Mouse (Mus musculus) embryonic facial prominence, embryonic 14.5 days (tissue): ENCODE measurements around the gene Il1b. TPM values are rescaled to one million over a fixed set of nuclear protein-coding genes. Genes with fewer than 3 reads are reported as not detected.

Experiments
- ATAC-seq: fragments of 200-750 bp; cut with Nextera tagmentation; 2 replicates; pipeline ENCODE4 v1.8.0; 2017; ENCODE audit warnings: low read depth, moderate number of reproducible peaks, moderate TSS enrichment
- DNase-seq: peaks from one replicate; pipeline ENCODE4 v3.0.0-alpha.2; 2015; ENCODE audit warnings: low spot score
- H3K27ac ChIP-seq: fragments of 300-500 bp; sonication (generic); replicated peaks from 2 replicates; pipeline ENCODE4 v1.5.1; 2014; ENCODE audit warnings: low read depth, mild to moderate bottlenecking, low read length, moderate library complexity
- H3K27me3 ChIP-seq: fragments of 300-500 bp; sonication (generic); replicated peaks from 2 replicates; pipeline ENCODE4 v1.6.1; 2014; ENCODE audit warnings: low read length; ENCODE audit not compliant: control insufficient read depth, insufficient read depth
- H3K36me3 ChIP-seq: fragments of 300-500 bp; sonication (generic); 2 replicates; pipeline ENCODE4 v1.6.1; 2014; ENCODE audit warnings: low read length, mixed read lengths; ENCODE audit not compliant: control insufficient read depth, insufficient read depth
- H3K4me1 ChIP-seq: fragments of 300-500 bp; sonication (generic); 2 replicates; pipeline ENCODE4 v1.6.1; 2014; ENCODE audit warnings: antibody characterized with exemption, low read length; ENCODE audit not compliant: control insufficient read depth, insufficient read depth
- H3K4me2 ChIP-seq: fragments of 300-500 bp; sonication (generic); 2 replicates; pipeline ENCODE4 v1.6.1; 2014; ENCODE audit warnings: low read depth, mild to moderate bottlenecking, low read length, moderate library complexity, mixed read lengths
- H3K4me3 ChIP-seq: fragments of 300-500 bp; sonication (generic); 2 replicates; pipeline ENCODE4 v1.5.1; 2014; ENCODE audit warnings: low read depth, mild to moderate bottlenecking, low read length
- H3K9ac ChIP-seq: fragments of 300-500 bp; sonication (generic); 2 replicates; pipeline ENCODE4 v1.6.1; 2014; ENCODE audit warnings: low read depth, mild to moderate bottlenecking, low read length, moderate library complexity, mixed read lengths
- H3K9me3 ChIP-seq: fragments of 300-500 bp; sonication (generic); 2 replicates; pipeline ENCODE4 v1.6.1; 2016; ENCODE audit warnings: low read length; ENCODE audit not compliant: control insufficient read depth
- WGBS: fragments of 180-500 bp; shearing (Covaris S2); extraction: QIAGEN DNeasy Blood & Tissue Kit; methylation state at CpG from one replicate; pipeline ENCODE4 v1.1.7; 2014; 5-methylcytosine and 5-hydroxymethylcytosine counted together
- polyA plus RNA-seq: library from polyadenylated mRNA; unstranded; fragments of >200 nt; fragmentation: Nextera tagmentation; extraction: Ambion mirVana; gene quantifications from 2 replicates; pipeline ENCODE4 v1.2.1, GENCODE M21; 2014

Gene Il1b
- polyA plus RNA-seq = 0.29 TPM in 1 of 2 replicates, not detected in the other

DNA sequence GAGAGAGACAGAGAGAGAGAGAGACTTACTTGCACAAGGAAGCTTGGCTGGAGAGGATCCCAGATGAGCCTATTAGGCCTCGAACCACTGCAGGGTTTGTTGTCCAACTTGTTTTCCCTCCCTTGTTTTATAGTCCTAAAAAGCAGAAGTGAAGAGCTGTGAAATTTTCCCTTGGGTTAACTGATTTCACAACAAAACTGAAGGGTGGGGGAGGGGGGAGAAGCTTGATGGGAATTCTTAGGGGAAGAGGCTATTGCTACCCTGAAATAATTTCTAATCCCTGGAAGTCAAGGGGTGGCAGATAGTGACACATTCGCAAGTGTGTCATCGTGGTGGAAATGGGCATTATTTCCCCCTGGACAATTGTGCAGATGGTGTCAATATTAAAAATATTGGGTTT, at the start of gene Il1b:
Gene Il1b, minus strand, starts transcription at position 101 of the 400 bp plus-strand sequence.
- Histone ChIP-seq H3K4me3 (no peak within 1 kb of the TSS), H3K36me3 (no peaks in the 10 kb centered on the region), H3K27ac (no peak within 1 kb of the TSS), H3K4me2 (no peak within 1 kb of the TSS), H3K9me3 (no peaks in the 10 kb centered on the region), H3K27me3 (no peaks in the 10 kb centered on the region), H3K4me1 (no peaks in the 10 kb centered on the region), H3K9ac (no peak within 1 kb of the TSS)
- WGBS = 91% methylated on average over 3 of the region's 3 CpGs
- no peak for ATAC-seq
- no peak for DNase-seq

DNA sequence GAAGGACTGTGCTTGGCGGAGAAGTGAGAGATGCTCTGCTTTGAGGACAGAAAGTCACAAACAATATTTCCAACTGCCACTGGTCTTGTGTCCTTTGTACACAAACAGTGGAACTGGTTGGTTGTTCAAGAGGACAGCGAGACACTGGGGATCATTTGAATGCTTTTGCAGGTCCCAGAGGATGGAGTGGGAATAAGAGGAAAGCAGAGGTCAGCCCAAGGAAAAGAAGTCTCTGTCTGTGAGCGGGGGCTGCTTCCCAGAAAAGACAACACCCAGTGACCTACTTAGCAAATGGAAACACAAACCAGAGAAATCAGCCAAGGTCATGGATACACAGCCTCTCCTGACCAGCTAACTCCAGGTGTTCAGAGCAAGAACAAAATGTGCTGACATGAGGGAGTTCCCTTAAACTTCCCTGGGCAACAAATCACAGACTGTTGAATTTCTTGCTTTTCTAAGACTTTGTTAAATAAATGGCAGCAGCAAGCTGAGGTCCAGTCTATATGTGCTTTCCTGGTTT, 48.5 kb upstream of the Il1b start:
- whole genome bisulfite sequencing = 76% methylated on average over 3 of the region's 3 CpGs
- Histone ChIP-seq H3K4me2 (no peak overlapping the region), H3K9me3 (no peaks in the 10 kb centered on the region), H3K4me1 (no peaks in the 10 kb centered on the region), H3K36me3 (no peaks in the 10 kb centered on the region), H3K27ac (no peak overlapping the region), H3K27me3 (no peaks in the 10 kb centered on the region), H3K9ac (no peak overlapping the region), H3K4me3 (no peak overlapping the region)
- ATAC-seq (no peak), DNase-seq (no peak)

DNA sequence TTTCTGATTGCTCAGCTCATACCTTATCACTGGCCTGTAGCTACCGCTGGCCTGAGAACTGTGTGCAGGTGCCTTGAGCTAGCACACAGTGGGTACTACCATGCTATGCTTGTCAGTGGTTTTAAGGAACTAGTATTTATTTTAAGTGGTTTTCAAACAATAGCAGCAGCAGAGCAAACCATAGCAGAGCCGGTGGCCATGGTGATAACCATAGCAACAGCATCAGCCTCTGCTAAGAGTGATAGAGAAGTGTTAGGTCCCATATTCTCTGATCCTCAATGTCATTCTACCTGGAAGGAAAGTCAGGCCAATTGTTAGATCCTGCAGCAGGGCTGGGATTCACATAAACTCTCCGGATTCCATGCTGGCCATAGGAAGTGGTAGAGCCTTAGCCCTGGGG, 43.7 kb upstream of the Il1b start:
- ATAC-seq (no peak), DNase-seq (no peak)
- H3K4me1 ChIP-seq = no peaks in the 10 kb centered on the region
- no peak overlapping the region for H3K4me3 ChIP-seq
- H3K9me3 ChIP-seq = no peaks in the 10 kb centered on the region
- H3K27ac ChIP-seq = no peak overlapping the region
- H3K4me2 ChIP-seq = no peak overlapping the region
- H3K9ac ChIP-seq = no peak overlapping the region
- 83% methylated on average over 3 of the region's 3 CpGs for WGBS
- H3K36me3 ChIP-seq = no peaks in the 10 kb centered on the region
- H3K27me3 ChIP-seq = no peaks in the 10 kb centered on the region

DNA sequence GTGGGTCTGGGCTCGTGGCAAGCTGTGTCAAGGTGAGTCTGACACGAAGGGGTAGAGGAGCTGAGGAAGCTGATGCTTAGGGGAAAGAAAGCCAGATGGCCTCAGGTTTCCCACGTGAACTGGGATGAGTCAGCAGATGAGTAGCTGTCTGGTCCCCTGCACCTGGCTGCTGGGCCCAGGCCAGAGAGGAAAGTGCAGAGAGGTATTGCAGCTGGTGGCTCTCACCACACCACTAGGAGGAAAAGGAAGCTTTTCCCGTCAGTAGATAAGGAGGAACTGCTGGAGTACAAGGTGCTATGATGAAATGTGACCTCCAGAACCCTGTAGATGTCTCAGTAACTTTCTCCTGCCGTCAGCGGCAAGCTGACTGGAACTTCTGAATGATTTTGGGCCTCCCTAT, 42.5 kb upstream of the Il1b start:
- no peaks in the 10 kb centered on the region for H3K4me1 ChIP-seq
- no peak for ATAC-seq
- no peak overlapping the region for H3K4me3 ChIP-seq
- no peak for DNase-seq
- no peak overlapping the region for H3K4me2 ChIP-seq
- H3K27ac ChIP-seq = no peak overlapping the region
- 56% methylated on average over 6 of the region's 6 CpGs for WGBS
- H3K9me3 ChIP-seq = no peaks in the 10 kb centered on the region
- H3K27me3 ChIP-seq = no peaks in the 10 kb centered on the region
- no peak overlapping the region for H3K9ac ChIP-seq
- no peaks in the 10 kb centered on the region for H3K36me3 ChIP-seq

DNA sequence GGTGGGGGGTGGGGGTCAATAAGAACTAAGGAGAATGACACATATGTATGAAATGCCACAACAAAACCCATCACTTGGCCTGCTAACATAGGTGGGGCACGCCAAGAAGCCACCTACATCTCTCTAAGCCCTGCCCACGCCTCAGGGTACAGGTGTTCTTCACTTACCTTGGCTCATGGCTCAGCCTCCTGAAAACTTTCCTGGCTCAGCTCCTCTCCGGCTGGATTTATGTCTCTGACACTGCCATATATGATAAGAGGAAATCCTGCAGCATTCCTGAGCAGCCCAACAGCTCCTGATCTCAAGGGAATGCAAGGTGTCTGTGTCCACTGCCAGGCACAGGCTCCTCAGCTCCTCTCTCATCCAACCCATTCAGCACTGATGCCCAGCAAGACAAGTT, 40.7 kb upstream of the Il1b start:
- 61% methylated on average over 3 of the region's 3 CpGs for WGBS

DNA sequence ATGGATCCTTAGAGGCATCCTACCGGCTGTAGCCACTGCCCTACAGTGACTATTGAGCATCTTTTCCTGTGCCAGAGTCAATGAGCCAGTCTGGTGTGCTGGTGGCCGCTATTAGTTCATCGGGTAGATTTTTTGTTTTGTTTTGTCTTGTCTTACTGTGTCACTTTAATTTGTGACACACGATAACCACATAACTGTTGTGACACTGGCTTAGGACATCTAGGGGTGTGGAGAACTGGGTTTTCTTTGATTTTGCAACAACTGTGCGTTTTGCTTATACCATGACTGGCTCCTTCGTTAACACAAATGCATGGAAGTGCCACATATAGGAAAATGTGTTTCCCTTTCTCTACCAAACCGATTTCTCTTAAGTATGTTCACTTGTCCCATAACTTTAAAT, 39.4 kb upstream of the Il1b start:
- no peaks in the 10 kb centered on the region for H3K9me3 ChIP-seq
- WGBS = 85% methylated on average over 7 of the region's 7 CpGs
- H3K4me2 ChIP-seq = no peak overlapping the region
- H3K36me3 ChIP-seq = no peaks in the 10 kb centered on the region
- H3K9ac ChIP-seq = no peak overlapping the region
- ATAC-seq (no peak), DNase-seq (no peak)
- H3K27me3 ChIP-seq = no peaks in the 10 kb centered on the region
- H3K4me3 ChIP-seq = no peak overlapping the region
- H3K27ac ChIP-seq = no peak overlapping the region
- H3K4me1 ChIP-seq = no peaks in the 10 kb centered on the region

More for the DNA sequence above, 40.7 kb upstream of the Il1b start:
- Histone ChIP-seq H3K27me3 (no peaks in the 10 kb centered on the region), H3K4me1 (no peaks in the 10 kb centered on the region), H3K27ac (no peak overlapping the region), H3K36me3 (no peaks in the 10 kb centered on the region), H3K4me2 (no peak overlapping the region), H3K4me3 (no peak overlapping the region), H3K9ac (no peak overlapping the region), H3K9me3 (no peaks in the 10 kb centered on the region)
- no peak for ATAC-seq
- no peak for DNase-seq

DNA sequence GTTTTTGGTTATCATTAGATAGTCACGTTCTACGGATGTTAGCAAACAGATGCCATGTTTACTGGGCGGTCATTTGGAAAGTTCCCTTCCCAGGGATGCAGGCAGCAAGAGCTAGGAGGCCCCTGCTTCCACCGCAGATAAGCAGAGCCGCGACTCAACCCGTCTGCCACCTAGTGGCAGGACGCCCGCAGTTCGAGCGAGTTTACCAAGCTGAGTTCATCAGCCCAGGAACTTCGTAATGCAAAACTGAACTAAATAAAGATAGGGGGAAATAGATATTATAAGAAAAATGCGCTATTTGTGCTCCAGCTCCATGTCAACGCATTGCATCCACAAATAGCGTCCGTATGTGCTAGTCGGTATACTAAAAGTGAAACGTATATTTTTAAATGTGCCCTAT, 37.5 kb upstream of the Il1b start:
- H3K4me2 ChIP-seq = no peak overlapping the region
- no peak overlapping the region for H3K27ac ChIP-seq
- no peaks in the 10 kb centered on the region for H3K36me3 ChIP-seq
- no peak overlapping the region for H3K4me3 ChIP-seq
- H3K9ac ChIP-seq = no peak overlapping the region
- no peaks in the 10 kb centered on the region for H3K27me3 ChIP-seq
- WGBS = 17% methylated on average over 18 of the region's 18 CpGs
- ATAC-seq = no peak
- H3K4me1 ChIP-seq = no peaks in the 10 kb centered on the region
- H3K9me3 ChIP-seq = no peaks in the 10 kb centered on the region
- DNase-seq = peak; percentile 81

DNA sequence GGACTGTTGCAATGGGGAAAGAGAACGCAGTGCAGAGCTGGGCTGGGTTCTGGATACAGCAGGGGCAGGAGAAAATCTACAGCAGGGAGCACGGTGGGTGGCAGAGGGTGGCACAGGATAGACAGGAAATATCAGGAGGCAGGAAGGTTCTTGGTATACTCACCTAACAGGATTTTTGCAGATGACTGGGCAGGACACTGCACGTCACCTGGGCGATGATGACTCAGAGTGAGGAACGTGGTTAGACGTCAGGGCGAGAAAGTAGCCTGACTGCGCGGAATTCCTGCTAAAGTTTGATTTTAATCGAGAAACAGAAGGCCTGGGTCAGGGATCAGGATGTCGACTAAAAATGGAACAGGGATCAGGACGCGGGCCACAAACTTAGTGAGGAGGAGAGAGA, 36.7 kb upstream of the Il1b start:
- Histone ChIP-seq H3K27me3 (no peaks in the 10 kb centered on the region), H3K36me3 (no peaks in the 10 kb centered on the region), H3K9me3 (no peaks in the 10 kb centered on the region), H3K27ac (no peak overlapping the region), H3K4me3 (no peak overlapping the region), H3K9ac (no peak overlapping the region), H3K4me2 (no peak overlapping the region), H3K4me1 (no peaks in the 10 kb centered on the region)
- 91% methylated on average over 13 of the region's 13 CpGs for WGBS
- DNase-seq = no peak
- ATAC-seq = no peak

DNA sequence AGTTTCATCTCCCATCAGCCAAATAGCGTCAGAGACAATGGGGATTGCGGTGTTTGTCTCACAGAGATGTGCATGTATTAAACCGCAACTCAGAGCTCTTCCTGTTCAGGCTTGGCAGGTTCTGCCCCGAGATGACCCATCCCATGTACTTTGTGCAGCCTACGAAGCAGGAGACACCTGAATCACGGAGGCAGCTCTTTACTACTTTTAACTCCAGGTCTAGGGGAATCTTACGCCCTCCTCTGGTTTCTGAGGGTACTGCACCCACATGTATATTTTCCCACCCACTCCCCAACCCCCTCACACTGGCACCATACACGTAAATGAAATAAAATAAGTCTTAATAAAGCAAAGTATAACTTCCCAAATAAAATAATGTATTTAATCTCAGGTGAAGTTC, 35.6 kb upstream of the Il1b start:
- DNase-seq (no peak), ATAC-seq (no peak)
- Histone ChIP-seq H3K4me2 (no peak overlapping the region), H3K27me3 (no peaks in the 10 kb centered on the region), H3K9me3 (no peaks in the 10 kb centered on the region), H3K27ac (no peak overlapping the region), H3K36me3 (no peaks in the 10 kb centered on the region), H3K9ac (no peak overlapping the region), H3K4me3 (no peak overlapping the region), H3K4me1 (no peaks in the 10 kb centered on the region)
- WGBS = 82% methylated on average over 8 of the region's 8 CpGs
